Mouse (Mus musculus) B cell, adult 2 months (primary cell): ENCODE data around the gene Cox19.

ENCODE experiments used
- DNase-seq, 2 experiments: peaks; one replicate each; pipeline ENCODE4 v3.0.0; 2022

Gene Cox19

DNA sequence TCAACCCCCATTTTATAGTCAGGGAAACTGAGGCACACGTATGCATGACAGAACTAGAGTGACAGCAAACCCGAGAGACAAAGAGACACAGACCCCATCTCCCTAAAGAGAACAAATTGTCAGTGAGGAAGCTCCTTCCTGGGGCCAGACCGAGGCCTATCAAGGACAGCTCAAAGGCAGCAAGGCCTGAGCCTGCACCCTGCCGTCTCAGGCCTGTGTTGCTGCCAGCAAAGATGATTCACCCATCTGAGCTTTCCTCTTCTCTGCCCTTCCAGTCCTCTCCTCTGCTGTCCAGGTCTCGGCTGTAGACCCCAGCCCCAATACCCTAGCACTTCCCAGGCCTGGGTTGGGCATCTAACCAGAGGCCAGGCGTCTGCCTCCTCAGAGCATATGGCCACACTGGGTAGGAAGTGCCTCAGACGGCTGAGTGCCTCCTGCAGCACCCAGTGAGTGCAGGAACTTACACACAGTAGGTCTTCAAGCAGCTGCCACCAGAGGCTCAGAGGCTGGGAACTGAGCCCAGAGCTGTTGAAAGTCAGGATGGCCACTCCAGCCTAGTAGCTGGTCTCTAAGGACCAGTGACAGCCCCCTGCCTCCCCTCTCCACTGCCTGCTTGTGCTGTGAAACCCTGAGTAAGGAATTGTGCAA, 24.1 kb downstream of the Cox19 start:
- DNase-seq: no peak

DNA sequence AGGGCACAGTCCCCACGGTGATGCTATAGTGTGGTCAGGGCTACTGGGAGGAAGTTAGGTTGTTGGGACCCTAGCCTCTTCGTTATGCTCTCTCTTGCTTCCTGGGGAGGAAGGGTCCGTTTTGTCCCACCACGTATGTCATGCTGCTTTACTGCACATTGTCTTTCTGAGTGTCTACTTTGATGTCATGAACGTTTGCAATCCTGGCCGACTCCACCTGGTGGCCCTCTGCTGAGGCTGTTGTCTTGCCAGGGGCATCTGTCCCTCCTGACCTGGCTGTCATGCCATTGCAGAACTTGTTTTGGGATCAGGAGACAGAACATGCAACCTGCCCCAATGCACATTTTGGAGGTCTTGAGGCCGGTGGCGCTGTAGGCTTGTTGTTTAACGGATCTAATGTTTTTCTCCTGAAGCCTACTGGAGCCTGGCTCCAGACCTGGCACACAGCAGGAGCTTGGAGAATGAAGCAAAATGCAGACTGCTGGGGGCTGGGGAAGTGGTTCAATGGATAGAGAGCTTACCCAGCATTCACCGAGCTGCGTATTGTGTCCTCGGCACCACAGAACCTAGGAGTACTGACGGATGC, 25.0 kb downstream of the Cox19 start:
- peak; percentile 16 to 32 for DNase-seq

DNA sequence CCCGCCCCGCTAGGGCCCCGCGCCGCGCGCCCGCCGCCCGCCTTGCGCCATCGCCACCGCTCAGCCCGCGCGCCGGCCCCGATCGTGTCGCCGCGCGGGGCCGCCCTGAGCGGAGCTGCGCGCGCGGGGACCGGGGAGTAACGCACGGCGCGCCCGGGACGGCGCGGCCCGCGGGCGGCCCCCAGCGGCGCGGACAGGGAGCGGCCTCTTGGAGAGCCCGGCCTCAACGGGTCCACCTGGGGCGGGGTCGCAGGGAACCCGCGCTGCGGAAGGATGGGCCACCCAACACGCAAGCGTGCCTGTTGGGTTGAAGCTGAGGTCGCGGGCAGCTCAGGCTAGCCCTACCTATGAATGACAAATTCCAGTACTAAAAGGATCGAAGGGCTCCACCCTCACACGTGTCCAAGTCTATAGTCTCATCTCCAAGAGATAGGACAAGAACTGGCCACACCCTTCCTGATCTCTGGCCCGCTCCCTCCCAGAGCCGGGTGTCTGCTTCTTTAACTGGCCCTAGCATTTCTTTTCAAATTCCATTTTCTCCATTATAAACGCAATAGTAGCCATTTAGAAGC, 25.7 kb downstream of the Cox19 start, which contains the start of gene Adap1:
Adap1 (minus strand) TSS at position 228 of the 572 bp plus-strand sequence.
- DNase-seq: peak; percentile 77 to 82

- DNase-seq: peak; percentile 72 to 74
Observed at GRCm38 (mm10) chr5:139324691-139325394, 26.4 kb downstream of the Cox19 start.

GRCm38 (mm10) chr5:139324045-139324491, 27.1 kb downstream of the Cox19 start:
- DNase-seq: peak; percentile 21 to 25

GRCm38 (mm10) chr5:139323260-139323924, 27.8 kb downstream of the Cox19 start:
- no peak for DNase-seq

DNA sequence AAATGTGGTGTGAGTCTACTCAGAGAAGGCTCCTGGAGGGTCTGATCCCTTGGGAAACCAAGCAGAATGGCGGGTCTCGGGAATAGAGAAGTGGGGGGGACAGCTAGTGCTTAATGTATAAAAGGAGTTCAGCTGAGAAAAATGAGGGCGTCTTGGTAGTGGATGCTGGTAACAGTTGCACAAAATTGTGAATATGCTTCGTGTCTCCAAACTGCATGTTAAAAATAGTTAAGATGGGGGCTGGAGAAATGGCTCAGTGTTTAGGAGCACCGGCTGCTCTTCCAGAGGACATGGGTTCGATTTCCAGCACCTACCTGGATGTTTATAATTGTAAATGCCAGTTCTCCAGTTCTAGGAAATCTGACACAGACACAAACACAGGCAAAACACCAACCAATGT, 29.9 kb downstream of the Cox19 start:
- DNase-seq: no peak

DNA sequence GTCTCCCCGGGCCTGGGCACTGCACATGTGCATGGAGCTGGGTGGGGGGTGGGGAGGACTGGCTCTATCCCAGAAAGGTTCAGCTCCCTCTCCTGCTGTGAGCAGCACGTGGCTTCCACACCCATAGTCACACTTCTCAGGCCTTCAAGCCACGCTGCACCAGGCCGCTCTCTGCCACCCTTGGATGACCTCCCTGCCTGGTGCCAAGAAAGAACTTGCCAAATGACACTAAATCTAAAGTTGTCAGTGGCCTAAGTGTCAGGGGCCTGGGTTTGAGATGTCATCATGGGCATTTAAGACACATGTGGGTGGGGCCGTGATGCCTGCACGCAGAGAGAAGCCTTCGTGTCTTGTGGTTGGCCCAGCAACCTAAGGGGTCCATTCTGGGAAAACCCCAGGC, 30.8 kb downstream of the Cox19 start:
- no peak for DNase-seq

- DNase-seq: no peak
Observed at GRCm38 (mm10) chr5:139317751-139318504, 33.3 kb downstream of the Cox19 start.

DNA sequence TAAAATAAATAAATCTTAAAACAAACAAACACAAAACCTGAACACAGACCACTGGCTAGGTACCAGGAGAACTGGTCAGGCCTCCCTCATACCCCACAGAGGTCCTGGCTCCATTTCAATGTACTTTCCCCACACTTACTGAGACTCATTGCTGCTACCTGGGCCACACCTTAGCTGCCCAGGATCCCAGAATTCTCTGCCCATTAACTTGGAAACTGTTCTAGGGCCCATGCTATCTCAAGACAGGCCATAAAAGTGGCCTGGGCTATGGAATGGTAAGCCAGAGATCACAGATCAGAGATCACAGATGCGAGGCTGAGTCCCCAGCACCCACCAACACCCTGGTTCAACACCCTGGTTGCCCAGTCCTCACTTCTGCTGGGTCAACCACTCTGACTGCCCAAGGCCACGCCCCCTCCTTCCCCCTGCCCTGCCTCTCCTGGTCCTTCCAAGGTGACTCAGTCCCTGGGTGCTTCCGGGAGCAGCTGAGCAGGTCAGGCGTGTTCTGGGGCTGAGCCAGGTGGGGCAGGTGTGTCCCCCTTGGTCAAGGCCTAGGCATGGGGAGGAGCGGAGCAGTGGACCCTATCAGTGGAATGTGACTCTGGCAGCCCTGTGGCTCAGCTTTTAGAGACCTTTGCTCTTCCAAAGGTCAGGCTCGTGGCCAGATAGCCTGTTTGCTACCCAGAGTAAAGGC, 34.1 kb downstream of the Cox19 start:
- no peak for DNase-seq

GRCm38 (mm10) chr5:139314941-139315642, 36.1 kb downstream of the Cox19 start:
- DNase-seq: no peak

- no peak for DNase-seq
Observed at GRCm38 (mm10) chr5:139313536-139313935, 37.7 kb downstream of the Cox19 start.

DNA sequence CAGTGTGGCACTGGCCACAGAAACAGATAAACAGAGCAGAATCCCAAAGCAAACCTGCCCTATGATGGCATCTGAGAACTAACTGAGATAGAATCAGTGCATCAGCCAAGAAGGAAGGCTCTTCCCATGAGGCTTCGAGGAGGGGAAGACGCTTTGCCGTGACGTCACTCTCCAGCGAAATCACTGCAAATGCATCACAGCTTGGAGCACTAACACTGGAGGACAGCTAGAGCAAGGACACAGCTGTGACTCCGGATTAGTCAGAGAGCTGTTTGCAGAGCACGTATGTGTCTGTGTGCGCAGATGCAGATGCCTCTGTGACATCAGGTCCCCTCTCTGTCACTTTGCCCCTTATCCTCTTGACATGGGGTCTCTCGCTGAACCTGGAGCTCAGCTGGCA, 39.4 kb downstream of the Cox19 start:
- no peak for DNase-seq

DNA sequence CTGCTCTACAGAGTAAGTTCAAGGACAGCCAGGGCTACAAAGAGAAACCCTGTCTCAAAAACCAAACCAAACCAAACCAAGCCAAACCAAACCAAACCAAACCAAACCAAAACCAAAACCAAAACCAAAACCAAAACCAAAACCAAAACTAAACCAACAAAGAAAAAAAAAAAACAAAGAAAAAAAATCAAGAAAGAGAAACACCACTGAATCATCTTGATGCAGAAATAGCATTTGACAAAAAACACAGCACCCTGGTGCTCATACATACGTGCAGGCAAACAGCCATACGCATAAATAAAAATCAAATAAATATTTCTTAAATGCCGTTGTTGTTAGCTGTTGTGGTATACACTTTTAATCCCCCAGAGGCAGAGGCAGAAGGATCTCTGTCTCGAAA, 40.7 kb downstream of the Cox19 start:
- no peak for DNase-seq

- DNase-seq: peak; percentile 34 to 45
Observed at GRCm38 (mm10) chr5:139309946-139310345, 41.3 kb downstream of the Cox19 start.

GRCm38 (mm10) chr5:139303646-139304061, 47.6 kb downstream of the Cox19 start:
- DNase-seq: no peak

DNA sequence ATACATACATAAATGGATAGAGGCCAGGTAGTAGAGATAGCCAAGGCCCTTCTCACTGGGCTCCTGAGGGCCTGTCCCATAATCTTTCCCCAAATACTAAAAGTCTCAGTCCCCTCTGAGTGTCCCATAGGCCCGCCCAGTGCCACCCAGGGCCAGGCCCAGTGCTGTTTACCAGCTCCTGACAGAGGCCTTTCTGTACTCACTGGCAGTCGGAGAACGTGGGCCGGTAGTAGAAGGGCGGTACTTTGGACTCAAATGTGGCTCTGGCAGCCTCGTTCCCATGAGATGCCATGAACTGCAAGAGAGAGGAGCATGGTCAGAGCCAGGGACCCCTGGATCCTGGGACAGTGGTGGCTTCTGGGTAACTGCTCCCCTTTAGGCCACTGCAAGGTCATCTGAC, 49.1 kb downstream of the Cox19 start:
- no peak for DNase-seq

GRCm38 (mm10) chr5:139297745-139298144, 53.5 kb downstream of the Cox19 start:
- DNase-seq: no peak

DNA sequence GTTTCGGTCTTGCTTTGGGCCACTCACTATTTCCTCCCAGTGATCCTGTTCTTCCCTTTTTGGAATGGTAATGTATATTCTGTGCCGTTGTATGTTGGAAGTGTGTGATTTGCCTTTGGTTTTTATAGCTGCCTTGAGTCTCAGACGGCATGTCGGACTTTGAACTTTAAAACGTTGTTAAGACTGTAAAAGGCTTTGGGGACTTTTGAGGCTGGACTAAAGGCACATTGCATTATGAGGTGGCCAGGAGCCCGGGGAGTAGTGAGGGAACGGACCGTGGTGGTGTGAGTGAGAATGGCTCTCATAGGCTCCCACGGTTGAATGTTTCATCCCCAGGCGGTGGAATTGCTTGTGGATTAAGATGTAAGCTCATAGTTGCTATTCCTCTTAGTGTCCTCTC, 54.1 kb downstream of the Cox19 start:
- DNase-seq: no peak

GRCm38 (mm10) chr5:139294089-139294488, 57.1 kb downstream of the Cox19 start:
- DNase-seq: no peak
